Mouse (Mus musculus) kidney, adult 2 months (tissue): Measurements from ENCODE around the gene Ptprn2.

ENCODE experiments used
- CTCF ChIP-seq: fragments of 200-500 bp; conservative IDR thresholded peaks from 2 replicates; pipeline ENCODE4 v1.5.1; 2011; ENCODE audit warnings: low read depth, mild to moderate bottlenecking, control low read depth, low read length, moderate library complexity, mixed read lengths; ENCODE audit not compliant: insufficient read depth, insufficient read length
- POLR2A ChIP-seq: fragments of 200-500 bp; IDR thresholded peaks from one replicate; pipeline ENCODE4 v1.6.1; 2011; ENCODE audit warnings: low read depth, low read length, control low read depth

GRCm38 (mm10) chr12:116594457-116594856, 108.9 kb downstream of the Ptprn2 start:
- no peak for TF ChIP-seq CTCF
- TF ChIP-seq POLR2A, result no peak
